Mouse (Mus musculus) T-helper 17 cell (primary cell): ENCODE measurements around the gene Daam2.

Experiments
- in situ Hi-C, 2 experiments: fragments of 300-600 bp; cut with MboI, MseI; formaldehyde crosslinking; loops; 1 replicate in 1 of 2; 2 replicates in 1 of 2; pipeline ENCODE4 v1.15.1; 2025; ENCODE audit warnings: high pct_unique_total_duplicates in 2 of 2

The Daam2 gene

DNA sequence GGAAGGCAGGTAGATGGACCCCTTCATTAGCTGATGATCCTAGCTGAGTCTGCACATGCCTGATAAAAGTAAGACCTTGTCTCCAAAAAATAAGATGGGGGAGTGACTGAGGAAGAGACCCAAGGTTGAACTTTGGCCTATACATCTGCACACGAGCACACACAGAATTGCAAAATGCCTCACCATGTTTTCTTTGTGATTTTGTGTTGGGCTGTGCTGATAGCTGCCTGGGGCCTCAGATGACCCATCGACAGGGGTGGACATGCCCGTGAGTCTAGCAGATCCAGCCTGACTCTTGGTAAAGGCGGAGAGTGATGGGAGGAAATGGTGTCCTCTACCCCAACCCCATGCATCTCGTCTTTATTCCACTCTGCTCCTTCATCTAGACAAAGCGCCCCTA lies 129.9 kb downstream of the Daam2 start:
- in situ Hi-C loops: loop anchor here in 1 of 2 experiments (25.0 kb wide), 1 partner anchor 1147 kb away; the partner anchor contains the start of gene Treml2

GRCm38 (mm10) chr17:49433071-49433470 lies 131.1 kb downstream of the Daam2 start:
- in situ Hi-C loops: loop anchor here in 1 of 2 experiments (25.0 kb wide), 1 partner anchor 1146 kb away; the partner anchor contains the start of gene Treml2

DNA sequence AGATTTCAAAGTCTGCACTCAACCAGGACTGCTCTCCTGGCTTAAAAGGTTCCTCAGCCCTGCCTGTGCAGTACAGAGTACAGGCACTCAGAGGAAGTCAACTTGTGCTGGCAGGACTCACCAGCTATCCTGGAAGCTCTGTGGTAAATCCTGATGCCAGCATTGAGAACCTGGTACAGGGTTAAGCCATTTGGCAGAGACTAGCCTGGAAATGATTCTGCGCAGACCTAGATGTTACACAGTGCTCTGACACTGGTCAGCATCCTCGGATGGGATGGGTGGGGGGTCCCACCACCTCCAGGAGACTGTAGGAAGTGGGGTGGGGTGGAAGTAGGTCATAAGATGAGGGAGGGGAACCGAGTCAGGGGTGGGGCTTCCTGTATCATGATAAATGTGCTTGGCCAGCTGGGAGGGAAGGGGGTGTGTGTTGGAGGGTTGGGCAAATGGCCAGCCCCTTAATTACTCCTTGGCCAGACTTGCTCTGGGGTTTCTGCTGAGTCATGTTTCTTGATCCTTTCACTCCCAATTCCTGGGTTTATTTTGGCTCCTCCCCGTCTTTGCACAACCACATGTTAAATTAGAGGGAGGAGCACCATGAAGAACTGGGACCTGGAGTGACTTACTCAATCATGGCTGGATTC lies 132.0 kb downstream of the Daam2 start:
- in situ Hi-C loops: loop anchor here in 1 of 2 experiments (25.0 kb wide), 1 partner anchor 1145 kb away; the partner anchor contains the start of gene Treml2

DNA sequence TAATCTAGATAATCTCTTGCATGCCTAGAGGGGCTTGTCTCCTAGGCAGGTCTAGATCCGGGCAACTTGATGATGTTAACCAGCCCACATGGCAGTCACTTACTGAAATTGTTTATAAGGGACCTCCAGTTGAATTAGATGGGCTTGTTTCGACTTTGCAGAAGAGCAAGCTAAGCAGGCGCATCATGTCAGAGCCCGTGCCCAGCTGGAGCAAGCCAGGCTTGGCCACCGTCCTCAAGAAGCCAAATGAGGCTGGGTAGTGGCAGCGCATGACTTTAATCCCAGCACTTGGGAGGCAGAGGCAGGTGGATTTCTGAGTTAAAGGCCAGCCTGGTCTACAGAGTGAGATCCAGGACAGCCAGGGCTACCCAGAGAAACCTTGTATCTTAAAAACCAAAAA lies 133.0 kb downstream of the Daam2 start:
- in situ Hi-C loops: loop anchor here in 1 of 2 experiments (25.0 kb wide), 1 partner anchor 1144 kb away; the partner anchor contains the start of gene Treml2

GRCm38 (mm10) chr17:49430136-49430535 lies 134.0 kb downstream of the Daam2 start:
- in situ Hi-C loops: loop anchor here in 1 of 2 experiments (25.0 kb wide), 1 partner anchor 1143 kb away; the partner anchor contains the start of gene Treml2

DNA sequence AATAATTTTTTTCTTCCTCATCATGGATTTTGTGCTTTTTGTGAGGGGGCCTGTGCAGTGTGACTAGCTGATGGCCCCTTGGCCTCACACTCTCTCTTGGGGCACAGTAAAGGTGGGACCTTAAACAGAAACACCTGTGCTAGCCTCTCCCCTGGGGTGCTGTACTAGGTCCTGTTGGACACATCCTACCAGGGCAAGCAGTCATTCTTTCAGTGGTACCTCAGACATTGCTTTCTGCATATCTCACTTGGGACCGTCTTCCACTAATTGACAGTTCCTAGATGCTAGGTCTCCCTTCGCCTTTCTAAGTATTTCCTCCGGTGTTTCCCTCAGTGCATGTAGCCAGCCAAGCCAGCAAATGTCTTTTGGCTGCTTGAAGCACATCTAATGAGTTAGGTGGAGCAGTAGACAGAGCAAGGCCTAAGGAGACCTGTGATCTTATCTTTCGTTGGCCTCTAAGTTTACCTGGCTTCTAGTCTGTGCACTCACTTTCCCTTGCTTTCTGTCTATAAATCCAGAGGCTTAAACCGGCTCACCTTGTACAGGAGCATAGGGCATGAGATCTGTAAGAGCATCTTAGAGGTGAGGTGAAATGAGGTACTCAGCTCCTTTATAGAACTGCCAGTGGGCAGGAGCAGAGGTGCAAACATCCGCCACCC lies 134.5 kb downstream of the Daam2 start:
- in situ Hi-C loops: loop anchor here in 1 of 2 experiments (25.0 kb wide), 1 partner anchor 1142 kb away; the partner anchor contains the start of gene Treml2

DNA sequence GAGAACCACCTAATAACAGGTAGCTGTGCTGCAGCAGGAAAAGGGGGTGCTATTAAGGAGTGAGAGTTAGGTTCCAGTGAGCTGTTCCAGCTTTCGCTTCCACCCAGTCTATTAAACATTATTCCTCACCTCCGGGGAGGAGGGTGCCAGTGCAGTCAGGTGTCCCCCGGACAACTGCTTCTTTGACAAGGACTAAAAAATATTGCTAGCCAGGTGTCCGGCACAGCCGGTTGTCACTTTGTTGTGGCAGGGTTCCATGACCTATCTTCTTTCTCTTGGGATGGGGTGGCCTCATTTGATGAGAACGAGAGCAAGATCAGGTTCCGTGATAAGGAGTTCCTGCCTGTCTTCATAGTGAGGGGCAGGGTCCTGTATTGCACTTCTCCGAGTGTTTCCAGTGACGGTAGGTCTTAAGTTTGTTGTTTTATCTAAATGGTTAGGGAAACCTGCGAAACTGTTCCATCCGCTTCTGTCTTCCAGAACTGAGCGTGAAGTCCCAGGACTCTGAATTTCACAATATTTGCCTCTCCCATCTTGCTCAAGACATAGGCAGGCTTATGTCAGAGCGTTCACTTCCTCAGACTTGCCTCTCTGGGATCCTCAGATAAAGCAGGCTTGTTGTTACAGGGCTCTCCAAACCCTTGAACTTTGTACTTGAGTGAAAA lies 135.3 kb downstream of the Daam2 start:
- in situ Hi-C loops: loop anchor here in 1 of 2 experiments (25.0 kb wide), 1 partner anchor 1142 kb away; the partner anchor contains the start of gene Treml2

DNA sequence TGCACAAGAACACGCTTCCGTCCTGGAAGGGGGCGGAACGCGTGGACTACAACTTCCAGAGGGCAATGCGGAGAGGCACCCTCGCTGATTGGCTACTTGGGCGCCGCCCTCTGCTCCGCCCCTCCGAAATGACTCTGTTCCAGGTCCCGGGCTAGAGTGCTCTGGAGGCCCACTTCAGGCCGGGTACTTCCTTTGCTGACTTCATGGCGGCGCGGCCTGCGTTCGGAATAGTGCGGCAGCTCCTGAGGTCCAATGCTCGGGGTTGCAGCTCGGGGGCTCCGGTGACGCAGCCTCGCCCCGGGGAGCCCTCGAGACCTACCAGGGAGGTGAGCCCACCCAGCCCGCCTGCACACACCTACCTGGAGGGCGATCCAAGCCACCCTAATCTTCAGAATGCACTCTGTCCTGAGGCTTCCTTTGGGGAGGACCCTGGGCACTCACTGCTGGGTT lies 135.9 kb downstream of the Daam2 start, which contains the start of gene Mocs1:
Gene Mocs1 (plus strand): TSS at position 124 of the 450 bp plus-strand sequence.
- in situ Hi-C loops: loop anchor here in 1 of 2 experiments (25.0 kb wide), 1 partner anchor 1141 kb away; the partner anchor contains the start of gene Treml2

- in situ Hi-C loops: loop anchor here in 1 of 2 experiments (25.0 kb wide), 1 partner anchor 1140 kb away; the partner anchor contains the start of gene Treml2
These were observed 136.4 kb downstream of the Daam2 start for GRCm38 (mm10) chr17:49427631-49428238.

GRCm38 (mm10) chr17:49423872-49424271 lies 140.3 kb downstream of the Daam2 start:
- in situ Hi-C loops: no loop called here

DNA sequence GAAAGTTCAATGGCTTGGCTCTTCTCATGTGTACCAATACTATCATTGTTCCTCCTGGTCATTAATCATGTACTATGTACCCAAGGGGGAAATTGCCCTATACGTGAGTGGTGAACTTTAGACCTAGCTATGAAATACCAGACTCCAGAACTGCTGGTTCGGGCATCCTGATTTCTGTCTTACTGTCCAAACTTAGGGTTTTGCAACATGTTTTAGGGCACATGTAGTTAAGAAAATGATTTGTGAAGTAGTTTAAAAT lies 141.1 kb downstream of the Daam2 start:
- in situ Hi-C loops: no loop called here

DNA sequence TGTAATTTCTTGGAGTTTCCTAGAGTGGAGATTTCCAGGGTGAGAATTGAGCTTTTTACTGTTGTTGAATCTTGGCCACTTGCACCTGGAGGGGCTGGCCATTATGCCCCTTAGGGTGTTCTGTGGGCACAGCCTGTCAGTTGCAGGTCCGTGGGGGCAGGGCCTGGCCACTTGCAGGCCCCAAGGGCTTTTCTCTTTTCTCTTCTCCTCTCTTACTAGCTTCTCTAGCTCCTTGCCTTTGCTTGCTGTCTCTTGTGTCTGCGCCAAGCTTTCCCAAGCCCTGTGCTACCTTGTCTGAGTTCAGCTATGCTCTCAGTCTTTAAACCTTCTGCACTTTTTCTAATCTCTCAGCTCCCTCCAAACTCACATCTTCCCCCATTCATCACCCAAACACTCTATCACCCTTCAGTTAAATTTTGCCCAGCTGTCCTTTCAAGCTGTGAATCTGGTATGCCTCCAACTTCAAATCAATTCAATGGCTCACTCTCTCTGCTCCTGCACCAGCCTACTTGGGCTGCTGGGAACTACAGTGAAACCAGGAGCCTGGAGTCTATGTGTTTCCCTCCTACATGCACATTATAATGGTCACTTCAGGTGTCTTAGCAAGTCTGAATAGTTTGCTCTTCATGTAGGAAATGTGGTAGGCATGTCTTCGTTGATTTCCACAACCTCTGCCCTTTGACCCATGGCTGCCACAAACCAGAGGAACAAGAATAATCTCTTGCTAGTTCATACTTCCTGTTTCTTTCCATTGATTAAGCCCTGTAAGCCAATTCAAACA lies 141.7 kb downstream of the Daam2 start:
- in situ Hi-C loops: no loop called here

DNA sequence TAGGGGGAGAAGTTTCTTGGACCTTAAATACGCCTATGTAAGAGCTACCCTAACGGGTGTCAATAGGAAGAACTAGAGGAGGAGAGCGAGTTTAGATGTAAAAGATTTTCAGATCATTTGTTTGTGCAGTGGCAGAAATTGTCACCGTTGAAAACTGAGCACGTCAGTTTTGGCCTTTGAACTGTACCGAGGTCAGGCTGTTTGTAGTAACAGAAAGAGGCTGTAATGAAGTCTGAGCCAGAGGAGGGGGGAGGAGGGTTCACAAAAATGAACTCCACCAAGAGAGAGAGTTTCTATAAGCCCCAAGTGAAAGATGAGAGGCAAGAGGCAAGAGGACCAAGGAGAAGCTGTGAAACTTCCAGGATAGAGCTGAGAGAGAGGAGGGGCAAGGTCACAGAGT lies 144.3 kb downstream of the Daam2 start:
- in situ Hi-C loops: no loop called here

DNA sequence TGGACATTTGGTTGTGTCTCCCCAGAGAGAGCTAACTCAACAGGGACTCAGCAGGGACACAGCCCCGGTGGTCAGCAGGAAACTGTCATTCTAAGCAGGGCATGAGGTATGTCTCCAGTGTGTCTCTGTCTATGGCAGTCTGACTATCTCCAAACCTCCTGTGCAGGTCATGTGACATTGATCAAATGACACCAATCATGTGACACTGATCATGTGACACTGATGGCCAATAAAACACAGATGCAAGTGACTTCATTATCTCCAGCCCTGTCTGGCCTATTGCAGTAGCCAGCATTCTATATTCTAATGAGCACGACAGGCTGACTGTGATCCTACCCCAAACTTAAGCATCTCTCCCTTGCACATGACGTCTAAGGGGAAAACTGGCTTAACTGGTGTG lies 147.9 kb downstream of the Daam2 start:
- in situ Hi-C loops: no loop called here

DNA sequence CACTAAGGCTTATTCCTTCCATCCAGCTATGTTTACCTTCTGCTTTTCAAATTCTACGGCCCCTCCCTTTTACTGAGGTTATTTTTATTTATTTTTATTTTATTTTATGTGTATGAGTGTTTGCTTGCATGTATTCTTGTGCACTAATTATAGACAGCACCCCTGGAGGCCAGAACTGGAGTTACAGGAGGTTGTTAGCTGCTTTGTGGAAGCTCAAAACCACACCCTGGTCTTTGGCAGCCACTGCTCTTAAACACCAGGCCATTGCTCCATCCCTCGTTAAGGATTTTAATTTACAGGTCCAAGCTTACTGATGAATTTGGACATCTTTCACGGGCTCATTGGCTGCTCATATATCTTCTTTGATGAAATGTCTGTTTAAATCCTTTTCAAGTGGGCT lies 150.6 kb downstream of the Daam2 start:
- in situ Hi-C loops: no loop called here

- in situ Hi-C loops: no loop called here
These were observed 151.2 kb downstream of the Daam2 start for GRCm38 (mm10) chr17:49412974-49413373.
